Mouse (Mus musculus): ENCODE results near the gene Ptrh1. TPM values are rescaled to one million over a fixed set of nuclear protein-coding genes. Genes with fewer than 3 reads are reported as not detected.
A peak's percentile ranks its signal among the peaks of the same experiment; 100 is the strongest.

The Ptrh1 gene
- polyA plus RNA-seq, 1 experiment = 83.9 TPM

GRCm38 (mm10) chr2:32784048-32784681 is 8.6 kb downstream of the Ptrh1 start, which contains the start of gene Cfap157:
Gene Cfap157 (minus strand): TSS chr2:32784428.
- Histone ChIP-seq H3ac (ENCODE audit: control insufficient read depth, insufficient read length, low read depth) (no peak within 1 kb of the TSS), H3K4me3 (ENCODE audit: insufficient read depth, poor library complexity, severe bottlenecking) (no peak within 1 kb of the TSS), H3K36me3 (ENCODE audit: control insufficient read depth, insufficient read depth) (peaks cover 1% of the 10 kb centered on the region), H3K79me3 (ENCODE audit: low read depth) (no peaks in the 10 kb centered on the region), H3K27me3 (ENCODE audit: control insufficient read depth, insufficient read depth, insufficient read length) (no peaks in the 10 kb centered on the region), H3K79me2 (ENCODE audit: control insufficient read depth, insufficient read depth) (no peaks in the 10 kb centered on the region)
- no peak for TF ChIP-seq MAX (IDR thresholded peaks at IDR 0.05)
- TF ChIP-seq MYOG (IDR thresholded peaks at IDR 0.05; ENCODE audit: control insufficient read depth, extremely low read depth, insufficient read length) = no peak
- no peak for TF ChIP-seq CTCF (IDR thresholded peaks at IDR 0.05; ENCODE audit: control insufficient read depth, insufficient read depth, insufficient read length)
- TF ChIP-seq CEBPB (IDR thresholded peaks at IDR 0.05; ENCODE audit: low read depth) = no peak
- TF ChIP-seq USF1 (IDR thresholded peaks at IDR 0.05; ENCODE audit: low read depth) = no peak
- no peak for TF ChIP-seq MYOD1 (IDR thresholded peaks at IDR 0.05; ENCODE audit: control insufficient read depth, insufficient read length, low read depth)
- no peak for TF ChIP-seq FOSL1 (IDR thresholded peaks at IDR 0.05; ENCODE audit: insufficient read depth, low read length, poor library complexity, severe bottlenecking)

GRCm38 (mm10) chr2:32787176-32787575 is 11.6 kb downstream of the Ptrh1 start:
- H3K79me2 ChIP-seq (ENCODE audit: control insufficient read depth, insufficient read depth) = no peaks in the 10 kb centered on the region
- peaks cover 6% of the 10 kb centered on the region for H3K36me3 ChIP-seq (ENCODE audit: control insufficient read depth, insufficient read depth)
- H3ac ChIP-seq (ENCODE audit: control insufficient read depth, insufficient read length, low read depth) = no peak overlapping the region
- no peak overlapping the region for H3K4me3 ChIP-seq (ENCODE audit: insufficient read depth, poor library complexity, severe bottlenecking)
- no peaks in the 10 kb centered on the region for H3K79me3 ChIP-seq (ENCODE audit: low read depth)
- no peaks in the 10 kb centered on the region for H3K27me3 ChIP-seq (ENCODE audit: control insufficient read depth, insufficient read depth, insufficient read length)
- TF ChIP-seq MAX (IDR thresholded peaks at IDR 0.05) = no peak
- TF ChIP-seq MYOD1 (IDR thresholded peaks at IDR 0.05; ENCODE audit: control insufficient read depth, insufficient read length, low read depth) = no peak
- TF ChIP-seq MYOG (IDR thresholded peaks at IDR 0.05; ENCODE audit: control insufficient read depth, extremely low read depth, insufficient read length) = no peak
- no peak for TF ChIP-seq CTCF (IDR thresholded peaks at IDR 0.05; ENCODE audit: control insufficient read depth, insufficient read depth, insufficient read length)
- TF ChIP-seq USF1 (IDR thresholded peaks at IDR 0.05; ENCODE audit: low read depth) = no peak
- no peak for TF ChIP-seq CEBPB (IDR thresholded peaks at IDR 0.05; ENCODE audit: low read depth)

DNA sequence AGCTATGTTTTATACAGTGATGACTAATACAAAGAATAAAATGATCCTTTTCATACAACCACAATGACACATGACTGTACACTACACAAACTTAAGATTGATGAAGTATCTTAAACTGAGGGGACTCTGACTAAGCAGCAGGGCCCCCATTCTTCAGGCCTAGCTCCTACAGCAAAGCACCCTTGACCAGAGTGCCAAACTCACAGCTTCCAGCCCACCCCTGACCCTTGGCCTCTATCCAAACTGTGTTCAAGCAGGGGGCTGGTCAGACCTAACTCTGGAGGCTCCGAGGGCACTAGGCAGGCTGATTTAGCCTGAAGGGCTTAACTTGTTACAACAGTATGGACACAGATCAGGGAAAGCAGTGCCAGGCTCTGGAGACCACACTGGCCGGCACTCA is 13.0 kb downstream of the Ptrh1 start:
- Histone ChIP-seq H3K79me2 (ENCODE audit: control insufficient read depth, insufficient read depth) (no peaks in the 10 kb centered on the region), H3ac (ENCODE audit: control insufficient read depth, insufficient read length, low read depth) (no peak overlapping the region), H3K79me3 (ENCODE audit: low read depth) (no peaks in the 10 kb centered on the region), H3K4me3 (ENCODE audit: insufficient read depth, poor library complexity, severe bottlenecking) (no peak overlapping the region), H3K36me3 (ENCODE audit: control insufficient read depth, insufficient read depth) (peaks cover 13% of the 10 kb centered on the region), H3K27me3 (ENCODE audit: control insufficient read depth, insufficient read depth, insufficient read length) (no peaks in the 10 kb centered on the region)
- no peak for TF ChIP-seq MYOD1 (IDR thresholded peaks at IDR 0.05; ENCODE audit: control insufficient read depth, insufficient read length, low read depth)
- TF ChIP-seq FOSL1 (IDR thresholded peaks at IDR 0.05; ENCODE audit: insufficient read depth, low read length, poor library complexity, severe bottlenecking) = no peak
- no peak for TF ChIP-seq CTCF (IDR thresholded peaks at IDR 0.05; ENCODE audit: control insufficient read depth, insufficient read depth, insufficient read length)

GRCm38 (mm10) chr2:32791297-32791696 is 15.7 kb downstream of the Ptrh1 start:
- TF ChIP-seq CEBPB (IDR thresholded peaks at IDR 0.05; ENCODE audit: low read depth) = peak; percentile 17
- no peak for TF ChIP-seq FOSL1 (IDR thresholded peaks at IDR 0.05; ENCODE audit: insufficient read depth, low read length, poor library complexity, severe bottlenecking)
- Histone ChIP-seq H3ac (ENCODE audit: control insufficient read depth, insufficient read length, low read depth) (no peak overlapping the region), H3K27me3 (ENCODE audit: control insufficient read depth, insufficient read depth, insufficient read length) (no peaks in the 10 kb centered on the region), H3K4me3 (ENCODE audit: insufficient read depth, poor library complexity, severe bottlenecking) (no peak overlapping the region), H3K79me2 (ENCODE audit: control insufficient read depth, insufficient read depth) (no peaks in the 10 kb centered on the region), H3K36me3 (ENCODE audit: control insufficient read depth, insufficient read depth) (peaks cover 20% of the 10 kb centered on the region), H3K79me3 (ENCODE audit: low read depth) (no peaks in the 10 kb centered on the region)

- Histone ChIP-seq H3K36me3 (ENCODE audit: control insufficient read depth, insufficient read depth) (peaks cover 54% of the 10 kb centered on the region), H3K27me3 (ENCODE audit: control insufficient read depth, insufficient read depth, insufficient read length) (no peaks in the 10 kb centered on the region), H3K4me3 (ENCODE audit: insufficient read depth, poor library complexity, severe bottlenecking) (no peak overlapping the region), H3ac (ENCODE audit: control insufficient read depth, insufficient read length, low read depth) (no peak overlapping the region), H3K79me2 (ENCODE audit: control insufficient read depth, insufficient read depth) (no peaks in the 10 kb centered on the region), H3K79me3 (ENCODE audit: low read depth) (no peaks in the 10 kb centered on the region)
- TF ChIP-seq FOSL1 (IDR thresholded peaks at IDR 0.05; ENCODE audit: insufficient read depth, low read length, poor library complexity, severe bottlenecking) (no peak), MYOD1 (IDR thresholded peaks at IDR 0.05; ENCODE audit: control insufficient read depth, insufficient read length, low read depth) (no peak), CEBPB (IDR thresholded peaks at IDR 0.05; ENCODE audit: low read depth) (no peak), MYOG (IDR thresholded peaks at IDR 0.05; ENCODE audit: control insufficient read depth, extremely low read depth, insufficient read length) (no peak), MAX (IDR thresholded peaks at IDR 0.05) (no peak), USF1 (IDR thresholded peaks at IDR 0.05; ENCODE audit: low read depth) (no peak), CTCF (IDR thresholded peaks at IDR 0.05; ENCODE audit: control insufficient read depth, insufficient read depth, insufficient read length) (no peak)
Observed at GRCm38 (mm10) chr2:32795748-32796418, 20.3 kb downstream of the Ptrh1 start.
